Mouse (Mus musculus) ES-E14 (cell line): ENCODE results near the gene Pdlim3. TPM values are rescaled to one million over a fixed set of nuclear protein-coding genes. Genes with fewer than 3 reads are reported as not detected.

Experiments
- DNase-seq: peaks from one replicate; pipeline ENCODE4 v3.0.0-alpha.2; 2013; ENCODE audit warnings: low read depth, low spot score
- H3K27ac ChIP-seq: 2 replicates; pipeline ENCODE4 v1.5.1; 2012; ENCODE audit warnings: low read depth, mild to moderate bottlenecking, low read length, moderate library complexity, mixed read lengths; ENCODE audit not compliant: poor library complexity, insufficient read depth, severe bottlenecking
- H3K36me3 ChIP-seq: 2 replicates; pipeline ENCODE4 v1.6.1; 2012; ENCODE audit warnings: mild to moderate bottlenecking, low read length, moderate library complexity, mixed read lengths; ENCODE audit not compliant: control insufficient read depth, poor library complexity, insufficient read depth, severe bottlenecking
- H3K4me1 ChIP-seq, 2 experiments: fragments of 150-350 bp in 1 of 2; sonication (generic) in 1 of 2; 2 replicates each; pipeline ENCODE4 v1.6.1; 2012; ENCODE audit warnings: low read length in 2 of 2, mild to moderate bottlenecking in 1 of 2, mixed read lengths in 1 of 2; ENCODE audit not compliant: control insufficient read depth in 2 of 2, insufficient read depth in 2 of 2, poor library complexity in 1 of 2
- H3K4me3 ChIP-seq, 2 experiments: fragments of 150-350 bp in 1 of 2; sonication (generic) in 1 of 2; 2 replicates each; pipeline ENCODE4 v1.5.1; 2012; ENCODE audit warnings: low read length in 2 of 2, low read depth in 1 of 2, mild to moderate bottlenecking in 1 of 2, mixed read lengths in 1 of 2; ENCODE audit not compliant: insufficient read depth in 1 of 2, poor library complexity in 1 of 2, severe bottlenecking in 1 of 2
- H3K9ac ChIP-seq: 2 replicates; pipeline ENCODE4 v1.6.1; 2012; ENCODE audit warnings: low read depth, mild to moderate bottlenecking, low read length, mixed read lengths; ENCODE audit not compliant: poor library complexity, insufficient read depth, severe bottlenecking
- H3K9me3 ChIP-seq: fragments of 150-350 bp; sonication (generic); 2 replicates; pipeline ENCODE4 v1.6.1; 2012; ENCODE audit warnings: low read depth, mild to moderate bottlenecking, low read length; ENCODE audit not compliant: control insufficient read depth, insufficient read depth
- CHD2 ChIP-seq: IDR thresholded peaks from 2 replicates; pipeline ENCODE4 v1.6.1; 2014; ENCODE audit warnings: mild to moderate bottlenecking, low read depth, low read length, inconsistent platforms
- HCFC1 ChIP-seq: IDR thresholded peaks from 2 replicates; pipeline ENCODE4 v1.6.1; 2012; ENCODE audit warnings: low read length, inconsistent platforms, borderline replicate concordance; ENCODE audit not compliant: insufficient read depth
- MAFK ChIP-seq: IDR thresholded peaks from 2 replicates; pipeline ENCODE4 v1.6.1; 2014; ENCODE audit warnings: mild to moderate bottlenecking, low read depth, low read length, inconsistent platforms; ENCODE audit not compliant: insufficient read depth
- ZC3H11A ChIP-seq: IDR thresholded peaks from 2 replicates; pipeline ENCODE4 v1.6.1; 2012; ENCODE audit warnings: low read depth, mild to moderate bottlenecking, inconsistent platforms, low read length, borderline replicate concordance
- ZNF384 ChIP-seq: IDR thresholded peaks from 2 replicates; pipeline ENCODE4 v1.6.1; 2012; ENCODE audit warnings: low read depth, low read length, inconsistent platforms
- in situ Hi-C, 2 experiments: fragments of 600-800 bp; cut with MboI; formaldehyde crosslinking; loops; one replicate each; pipeline ENCODE4 v1.15.1; 2025; ENCODE audit warnings: low sequenced_read_pairs in 2 of 2, inconsistent platforms in 1 of 2; ENCODE audit not compliant: unreplicated experiment in 2 of 2
- total RNA-seq: library from RNA; depleted of rRNA; stranded (reverse); fragments of 300-350 nt; gene quantifications from 2 replicates; pipeline ENCODE4 v1.2.3, GENCODE M21; 2012

Gene Pdlim3
- total RNA-seq, 1 experiment: 3.7 TPM

DNA sequence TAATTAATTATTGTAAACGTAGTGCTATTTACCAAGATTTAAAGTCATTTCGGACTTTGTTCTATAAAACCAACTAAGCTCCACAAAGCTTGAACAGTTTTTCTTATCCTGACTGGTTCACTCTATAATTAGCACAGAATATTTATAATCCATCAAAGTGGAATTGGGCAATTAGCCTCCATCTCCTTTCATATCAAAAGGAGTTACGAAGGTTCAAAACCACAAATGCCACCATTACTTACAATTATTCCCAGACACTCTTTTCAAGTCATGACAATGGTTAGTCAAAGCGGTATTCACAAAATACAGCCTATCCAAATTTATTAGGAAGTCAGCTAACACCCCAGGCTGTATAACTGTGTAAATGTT is 21.0 kb downstream of the Pdlim3 start:
- H3K36me3 ChIP-seq: no peaks in the 10 kb centered on the region
- no peaks in the 10 kb centered on the region for H3K4me1 ChIP-seq
- H3K27ac ChIP-seq: no peak overlapping the region
- no peak overlapping the region for H3K9ac ChIP-seq
- in situ Hi-C loops: no loop called here
- no peaks in the 10 kb centered on the region for H3K9me3 ChIP-seq
- TF ChIP-seq MAFK (no peak), HCFC1 (no peak), CHD2 (no peak), ZNF384 (no peak), ZC3H11A (no peak)
- no peak overlapping the region for H3K4me3 ChIP-seq
- no peak for DNase-seq

- Histone ChIP-seq H3K4me1 (peaks cover 0 to 3% of the 10 kb centered on the region in 2 experiments; a peak in 1 of 4 replicates), H3K9ac (no peak overlapping the region), H3K36me3 (no peaks in the 10 kb centered on the region), H3K4me3 (no peak overlapping the region), H3K9me3 (no peaks in the 10 kb centered on the region), H3K27ac (no peak overlapping the region)
- TF ChIP-seq ZNF384 (no peak), MAFK (no peak), ZC3H11A (no peak), CHD2 (no peak), HCFC1 (no peak)
- in situ Hi-C loops: no loop called here
- no peak for DNase-seq
Measured at GRCm38 (mm10) chr8:45913707-45914106, 28.4 kb downstream of the Pdlim3 start.

DNA sequence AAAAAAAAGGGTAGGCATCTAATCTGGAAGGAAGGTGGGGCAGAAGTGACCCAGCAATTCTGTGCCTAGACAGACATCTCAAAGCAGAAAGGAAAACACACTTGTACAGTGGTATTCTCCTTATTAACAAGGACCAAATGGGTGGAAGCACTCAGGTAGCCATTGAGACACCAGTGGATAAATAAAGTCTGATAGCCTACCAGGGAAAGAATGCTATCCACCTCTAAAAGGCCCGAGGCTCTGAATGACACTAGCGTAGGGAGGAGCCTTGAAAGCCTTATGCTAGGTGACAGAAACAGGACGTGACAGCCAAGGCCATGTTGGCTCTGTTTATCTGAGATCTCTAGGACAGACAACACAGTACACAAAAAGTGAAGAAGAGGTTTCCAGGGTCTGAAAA is 31.2 kb downstream of the Pdlim3 start:
- Histone ChIP-seq H3K9me3 (no peaks in the 10 kb centered on the region), H3K27ac (no peak overlapping the region), H3K4me1 (peaks cover 0 to 3% of the 10 kb centered on the region in 2 experiments; a peak in 1 of 4 replicates), H3K9ac (no peak overlapping the region), H3K4me3 (no peak overlapping the region), H3K36me3 (no peaks in the 10 kb centered on the region)
- in situ Hi-C loops: no loop called here
- no peak for DNase-seq
- no peak for TF ChIP-seq CHD2
- TF ChIP-seq MAFK: no peak
- TF ChIP-seq HCFC1: no peak
- no peak for TF ChIP-seq ZNF384
- no peak for TF ChIP-seq ZC3H11A

- in situ Hi-C loops: no loop called here
- Histone ChIP-seq H3K27ac (no peak overlapping the region), H3K36me3 (no peaks in the 10 kb centered on the region), H3K9ac (no peak overlapping the region), H3K9me3 (no peaks in the 10 kb centered on the region), H3K4me3 (peak overlapping the region in 1 of 2 experiments; percentile 27; a peak in 1 of 4 replicates), H3K4me1 (peaks cover 0 to 3% of the 10 kb centered on the region in 2 experiments; a peak in 1 of 4 replicates)
- TF ChIP-seq ZC3H11A (no peak), ZNF384 (no peak), MAFK (no peak), CHD2 (no peak), HCFC1 (no peak)
- no peak for DNase-seq
Measured at GRCm38 (mm10) chr8:45917040-45917679, 31.9 kb downstream of the Pdlim3 start.

GRCm38 (mm10) chr8:45918891-45919290 is 33.6 kb downstream of the Pdlim3 start:
- H3K4me1 ChIP-seq: peaks cover 0 to 3% of the 10 kb centered on the region in 2 experiments; a peak in 1 of 4 replicates
- in situ Hi-C loops: no loop called here
- no peak overlapping the region; a peak in 1 of 4 replicates for H3K4me3 ChIP-seq
- no peak overlapping the region for H3K9ac ChIP-seq
- no peak overlapping the region for H3K27ac ChIP-seq
- no peak for DNase-seq
- TF ChIP-seq MAFK (no peak), ZC3H11A (no peak), HCFC1 (no peak), CHD2 (no peak), ZNF384 (no peak)
- no peaks in the 10 kb centered on the region for H3K36me3 ChIP-seq
- H3K9me3 ChIP-seq: no peaks in the 10 kb centered on the region
